Mouse (Mus musculus) intestine, embryonic 16.5 days (tissue): Measurements from ENCODE around the gene Prss44. TPM values are rescaled to one million over a fixed set of nuclear protein-coding genes. Genes with fewer than 3 reads are reported as not detected.

Source experiments
- ATAC-seq: fragments of 200-750 bp; cut with Nextera tagmentation; 2 replicates; pipeline ENCODE4 v1.8.0; 2017; ENCODE audit warnings: moderate TSS enrichment, moderate library complexity
- H3K27ac ChIP-seq: fragments of 300-500 bp; sonication (generic); 2 replicates; pipeline ENCODE4 v1.5.1; 2014; ENCODE audit warnings: mild to moderate bottlenecking, low read length
- H3K27me3 ChIP-seq: fragments of 300-500 bp; sonication (generic); replicated peaks from 2 replicates; pipeline ENCODE4 v1.6.1; 2014; ENCODE audit warnings: low read length, control low read depth, mixed read lengths; ENCODE audit not compliant: control insufficient read depth, insufficient read depth
- H3K36me3 ChIP-seq: fragments of 300-500 bp; sonication (generic); 2 replicates; pipeline ENCODE4 v1.6.1; 2014; ENCODE audit warnings: low read length, control low read depth; ENCODE audit not compliant: control insufficient read depth, insufficient read depth
- H3K4me1 ChIP-seq: fragments of 300-500 bp; sonication (generic); 2 replicates; pipeline ENCODE4 v1.6.1; 2014; ENCODE audit warnings: low read length, control low read depth, mixed read lengths; ENCODE audit not compliant: control insufficient read depth, insufficient read depth
- H3K4me2 ChIP-seq: fragments of 300-500 bp; sonication (generic); 2 replicates; pipeline ENCODE4 v1.6.1; 2014; ENCODE audit warnings: low read depth, low read length, control low read depth
- H3K4me3 ChIP-seq: fragments of 300-500 bp; sonication (generic); 2 replicates; pipeline ENCODE4 v1.5.1; 2014; ENCODE audit warnings: mild to moderate bottlenecking, low read length
- H3K9ac ChIP-seq: fragments of 300-500 bp; sonication (generic); 2 replicates; pipeline ENCODE4 v1.6.1; 2014; ENCODE audit warnings: low read depth, low read length
- H3K9me3 ChIP-seq: fragments of 300-500 bp; sonication (generic); 2 replicates; pipeline ENCODE4 v1.6.1; 2016; ENCODE audit warnings: low read length, control low read depth; ENCODE audit not compliant: control insufficient read depth
- WGBS: fragments of 180-500 bp; shearing (Covaris S2); extraction: QIAGEN DNeasy Blood & Tissue Kit; methylation state at CpG from one replicate; pipeline ENCODE4 v1.1.7; 2014; 5-methylcytosine and 5-hydroxymethylcytosine counted together
- polyA plus RNA-seq: library from polyadenylated mRNA; unstranded; fragments of >200 nt; fragmentation: Nextera tagmentation; extraction: Ambion mirVana; gene quantifications from 2 replicates; pipeline ENCODE4 v1.2.1, GENCODE M21; 2015

The Prss44 gene
- polyA plus RNA-seq, 1 experiment from 2014 or later = not detected

DNA sequence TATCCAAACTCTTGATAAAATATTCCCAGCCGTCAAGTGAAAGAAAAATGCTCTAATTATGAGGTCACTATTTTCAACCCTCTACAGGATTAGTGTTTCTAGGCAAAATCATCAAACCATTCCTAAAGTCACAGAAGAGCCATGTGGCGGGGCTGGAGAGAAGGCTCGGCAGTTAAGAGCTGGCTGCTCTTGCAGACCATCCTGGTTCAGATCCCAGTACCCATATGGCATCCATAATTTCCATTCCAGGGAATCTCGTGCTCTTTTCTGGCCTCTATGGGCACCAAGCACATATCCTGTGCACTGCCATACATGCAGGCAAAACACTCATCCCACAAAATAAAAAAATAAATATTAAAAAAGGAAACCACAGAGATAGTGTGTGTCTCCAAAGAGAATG, 11.6 kb downstream of the Prss44 start:
- Histone ChIP-seq H3K4me2 (no peak overlapping the region), H3K9me3 (no peaks in the 10 kb centered on the region)
- 77% methylated on average over 4 of the region's 4 CpGs for WGBS

DNA sequence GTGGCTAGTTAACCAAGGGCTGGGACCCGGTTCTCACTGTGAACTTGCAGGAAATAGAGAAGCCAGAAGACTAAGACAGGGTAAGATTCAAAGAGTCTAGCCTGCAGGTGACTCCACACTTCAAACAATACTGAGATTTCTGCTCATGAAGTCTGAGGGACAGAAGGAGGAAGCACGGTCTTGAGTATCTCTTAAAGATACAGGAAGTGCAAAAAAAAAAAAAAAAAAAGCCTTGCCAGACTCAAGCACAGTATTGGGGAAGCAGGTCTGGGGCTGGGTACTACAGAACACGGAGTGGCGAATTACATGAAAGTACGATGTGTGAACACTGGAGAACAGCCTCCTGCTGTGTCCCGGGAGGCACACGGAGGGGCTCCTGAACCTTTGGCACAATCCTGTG, 12.0 kb downstream of the Prss44 start:
- WGBS = 71% methylated on average over 7 of the region's 7 CpGs
- H3K4me2 ChIP-seq = no peak overlapping the region
- no peaks in the 10 kb centered on the region for H3K27me3 ChIP-seq
- no peaks in the 10 kb centered on the region for H3K36me3 ChIP-seq
- ATAC-seq = no peak
- no peak overlapping the region for H3K9ac ChIP-seq
- H3K9me3 ChIP-seq = no peaks in the 10 kb centered on the region
- H3K4me3 ChIP-seq = no peak overlapping the region
- H3K4me1 ChIP-seq = no peaks in the 10 kb centered on the region
- H3K27ac ChIP-seq = no peak overlapping the region

More for the DNA sequence above, 11.6 kb downstream of the Prss44 start:
- no peaks in the 10 kb centered on the region for H3K36me3 ChIP-seq
- no peak overlapping the region for H3K9ac ChIP-seq
- ATAC-seq = no peak
- no peak overlapping the region for H3K4me3 ChIP-seq
- H3K27ac ChIP-seq = no peak overlapping the region
- H3K27me3 ChIP-seq = no peaks in the 10 kb centered on the region
- H3K4me1 ChIP-seq = no peaks in the 10 kb centered on the region

GRCm38 (mm10) chr9:110826390-110826789, 12.6 kb downstream of the Prss44 start, which contains the start of gene Prss43:
Gene Prss43 (plus strand): TSS chr9:110826690.
- no peaks in the 10 kb centered on the region for H3K9me3 ChIP-seq
- no peaks in the 10 kb centered on the region for H3K4me1 ChIP-seq
- no peaks in the 10 kb centered on the region for H3K36me3 ChIP-seq
- no peaks in the 10 kb centered on the region for H3K27me3 ChIP-seq
- H3K27ac ChIP-seq = no peak within 1 kb of the TSS
- no peak within 1 kb of the TSS for H3K4me2 ChIP-seq
- no peak for ATAC-seq
- no peak within 1 kb of the TSS for H3K9ac ChIP-seq
- WGBS = 83% methylated on average over 3 of the region's 3 CpGs
- no peak within 1 kb of the TSS for H3K4me3 ChIP-seq

GRCm38 (mm10) chr9:110833021-110833420, 19.2 kb downstream of the Prss44 start:
- 73% methylated on average over 5 of the region's 5 CpGs for WGBS

GRCm38 (mm10) chr9:110834411-110834810, 20.6 kb downstream of the Prss44 start, which contains the start of gene Prss45:
Gene Prss45 (plus strand): TSS chr9:110834588.
- no peak for ATAC-seq
- H3K36me3 ChIP-seq = no peaks in the 10 kb centered on the region
- WGBS = 82% methylated on average over 19 of the region's 19 CpGs

More at GRCm38 (mm10) chr9:110833021-110833420, 19.2 kb downstream of the Prss44 start:
- Histone ChIP-seq H3K27me3 (no peaks in the 10 kb centered on the region), H3K4me2 (no peak overlapping the region), H3K9me3 (no peaks in the 10 kb centered on the region), H3K36me3 (no peaks in the 10 kb centered on the region), H3K27ac (no peak overlapping the region), H3K4me3 (no peak overlapping the region), H3K9ac (no peak overlapping the region), H3K4me1 (no peaks in the 10 kb centered on the region)
- ATAC-seq = no peak

GRCm38 (mm10) chr9:110834961-110835360, 21.2 kb downstream of the Prss44 start:
- H3K36me3 ChIP-seq = no peaks in the 10 kb centered on the region
- H3K9ac ChIP-seq = no peak overlapping the region
- 33% methylated on average over 10 of the region's 10 CpGs for whole genome bisulfite sequencing
- ATAC-seq = no peak
- no peak overlapping the region for H3K4me2 ChIP-seq
- H3K9me3 ChIP-seq = no peaks in the 10 kb centered on the region
- H3K4me1 ChIP-seq = no peaks in the 10 kb centered on the region
- no peak overlapping the region for H3K4me3 ChIP-seq
- H3K27ac ChIP-seq = no peak overlapping the region
- no peaks in the 10 kb centered on the region for H3K27me3 ChIP-seq

More at GRCm38 (mm10) chr9:110834411-110834810, 20.6 kb downstream of the Prss44 start, which contains the start of gene Prss45:
- Histone ChIP-seq H3K27ac (no peak within 1 kb of the TSS), H3K4me3 (no peak within 1 kb of the TSS), H3K4me2 (no peak within 1 kb of the TSS), H3K27me3 (no peaks in the 10 kb centered on the region), H3K9me3 (no peaks in the 10 kb centered on the region), H3K9ac (no peak within 1 kb of the TSS), H3K4me1 (no peaks in the 10 kb centered on the region)

DNA sequence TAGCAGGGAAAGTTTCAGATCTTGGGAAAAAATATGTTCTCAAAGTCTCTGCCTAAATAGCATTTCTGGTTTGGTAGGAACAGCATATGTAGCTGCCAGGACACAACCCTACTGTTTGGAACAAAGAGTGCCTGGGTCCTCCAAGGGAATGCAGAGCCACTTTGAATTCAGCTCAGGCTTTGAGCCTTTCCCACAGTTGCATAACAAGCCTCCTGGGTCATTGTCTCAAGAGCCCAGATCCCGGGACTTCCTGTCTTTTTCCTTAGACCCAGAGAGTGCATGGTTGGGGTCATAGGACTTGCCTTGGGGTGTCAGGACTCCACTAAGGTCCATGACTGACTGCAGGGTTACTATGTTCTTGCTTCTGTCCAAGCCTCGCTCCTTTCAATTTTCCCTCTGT, 22.3 kb downstream of the Prss44 start:
- Histone ChIP-seq H3K4me3 (no peak overlapping the region), H3K36me3 (no peaks in the 10 kb centered on the region), H3K27me3 (no peaks in the 10 kb centered on the region), H3K4me2 (no peak overlapping the region), H3K4me1 (0 out of 2 replicates have a peak, but pooled peaks cover 4% of the 10 kb centered on the region), H3K9ac (no peak overlapping the region), H3K9me3 (no peaks in the 10 kb centered on the region), H3K27ac (no peak overlapping the region)
- WGBS = 68% methylated on average over 2 of the region's 2 CpGs
- no peak for ATAC-seq

DNA sequence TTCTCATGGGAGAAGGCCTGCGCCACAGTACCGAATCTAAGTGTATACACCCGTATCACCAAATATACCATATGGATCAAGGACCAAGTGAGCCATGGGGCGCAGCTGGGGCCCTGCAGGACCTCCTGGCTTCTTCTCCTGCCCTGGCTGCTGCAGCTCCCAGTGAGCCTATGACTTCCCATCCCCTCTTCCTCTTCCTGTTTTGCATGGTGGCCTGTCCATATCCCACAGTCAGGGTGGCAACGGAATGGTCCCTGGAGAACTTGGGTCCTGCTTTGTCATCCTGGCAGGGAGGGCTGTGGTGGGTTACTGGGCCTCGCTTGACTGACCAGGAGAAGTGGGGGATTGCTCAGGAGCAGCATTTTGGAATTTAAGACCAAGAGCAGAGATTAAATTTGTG, 27.1 kb downstream of the Prss44 start:
- no peaks in the 10 kb centered on the region for H3K27me3 ChIP-seq
- no peak overlapping the region for H3K4me2 ChIP-seq
- H3K4me3 ChIP-seq = no peak overlapping the region
- H3K9ac ChIP-seq = no peak overlapping the region
- no peaks in the 10 kb centered on the region for H3K36me3 ChIP-seq
- 0 out of 2 replicates have a peak, but pooled peaks cover 4% of the 10 kb centered on the region for H3K4me1 ChIP-seq
- no peak for ATAC-seq
- no peaks in the 10 kb centered on the region for H3K9me3 ChIP-seq
- 84% methylated on average over 6 of the region's 6 CpGs for WGBS
- no peak overlapping the region for H3K27ac ChIP-seq

- no peaks in the 10 kb centered on the region for H3K9me3 ChIP-seq
- H3K36me3 ChIP-seq = no peaks in the 10 kb centered on the region
- no peak overlapping the region for H3K9ac ChIP-seq
- WGBS = 64% methylated on average over 2 of the region's 2 CpGs
- H3K27ac ChIP-seq = no peak overlapping the region
- H3K4me2 ChIP-seq = no peak overlapping the region
- H3K4me1 ChIP-seq = 0 out of 2 replicates have a peak, but pooled peaks cover 4% of the 10 kb centered on the region
- no peak overlapping the region for H3K4me3 ChIP-seq
- ATAC-seq = no peak
- no peaks in the 10 kb centered on the region for H3K27me3 ChIP-seq
These were observed 27.6 kb downstream of the Prss44 start for GRCm38 (mm10) chr9:110841438-110841837.

DNA sequence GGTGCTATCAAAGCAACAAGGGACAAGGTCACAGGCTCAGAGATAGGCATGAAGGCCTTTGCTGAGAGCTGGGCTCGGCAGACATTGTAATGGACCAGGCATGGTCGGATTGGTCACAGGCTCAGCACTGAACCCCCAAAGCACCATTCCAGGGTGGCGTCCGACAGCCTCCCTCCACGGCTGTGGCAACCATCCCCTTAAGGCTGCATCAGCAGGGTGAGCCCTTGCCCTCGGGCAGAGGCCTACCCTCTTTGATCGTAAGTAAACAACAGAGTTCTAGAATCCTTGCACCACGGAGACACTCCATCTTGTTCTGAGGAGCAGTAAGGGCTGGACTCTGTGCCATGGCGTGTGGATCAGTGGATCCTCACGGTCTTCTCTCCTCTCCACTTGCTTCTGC, 30.4 kb downstream of the Prss44 start, which contains the start of gene Prss46:
Gene Prss46 (plus strand): TSS at position 301 of the 400 bp plus-strand sequence.
- WGBS = 78% methylated on average over 10 of the region's 10 CpGs
- Histone ChIP-seq H3K4me2 (no peak within 1 kb of the TSS), H3K27ac (no peak within 1 kb of the TSS), H3K27me3 (no peaks in the 10 kb centered on the region), H3K9ac (no peak within 1 kb of the TSS), H3K36me3 (no peaks in the 10 kb centered on the region), H3K4me3 (no peak within 1 kb of the TSS), H3K9me3 (no peaks in the 10 kb centered on the region), H3K4me1 (0 out of 2 replicates have a peak, but pooled peaks cover 4% of the 10 kb centered on the region)
- no peak for ATAC-seq
